Mouse (Mus musculus): Measurements from ENCODE around the gene Teddm1a.
A peak's percentile ranks its signal among the peaks of the same experiment; 100 is the strongest.
"Not testable (repeated sequence)": the region's sequence is repeated elsewhere in the genome, so short reads cannot be mapped to it uniquely, and the experiment has no call there.

Teddm1a gene

DNA sequence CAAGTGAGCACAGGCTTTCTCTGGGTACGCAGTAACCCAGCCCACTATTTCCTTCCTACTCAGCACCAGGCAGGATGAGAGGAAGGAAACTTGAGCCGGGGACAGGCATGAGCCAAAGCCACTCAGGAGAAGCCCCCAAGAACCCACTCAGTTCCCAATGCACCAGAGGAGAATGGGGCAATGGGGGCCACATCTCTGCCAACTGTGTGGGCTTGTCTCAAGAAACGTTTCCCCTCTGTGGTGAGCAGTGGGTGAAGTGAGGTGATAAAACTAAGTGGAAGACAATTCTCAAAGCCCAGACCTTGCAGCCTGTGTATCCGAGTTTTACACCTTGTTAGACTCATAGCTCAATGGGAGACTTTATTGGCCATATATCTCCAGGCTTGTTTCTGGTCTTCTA lies at the start of gene Teddm1a:
Gene Teddm1a, plus strand, starts transcription at position 301 of the 400 bp plus-strand sequence.
- no peak for DNase-seq

DNA sequence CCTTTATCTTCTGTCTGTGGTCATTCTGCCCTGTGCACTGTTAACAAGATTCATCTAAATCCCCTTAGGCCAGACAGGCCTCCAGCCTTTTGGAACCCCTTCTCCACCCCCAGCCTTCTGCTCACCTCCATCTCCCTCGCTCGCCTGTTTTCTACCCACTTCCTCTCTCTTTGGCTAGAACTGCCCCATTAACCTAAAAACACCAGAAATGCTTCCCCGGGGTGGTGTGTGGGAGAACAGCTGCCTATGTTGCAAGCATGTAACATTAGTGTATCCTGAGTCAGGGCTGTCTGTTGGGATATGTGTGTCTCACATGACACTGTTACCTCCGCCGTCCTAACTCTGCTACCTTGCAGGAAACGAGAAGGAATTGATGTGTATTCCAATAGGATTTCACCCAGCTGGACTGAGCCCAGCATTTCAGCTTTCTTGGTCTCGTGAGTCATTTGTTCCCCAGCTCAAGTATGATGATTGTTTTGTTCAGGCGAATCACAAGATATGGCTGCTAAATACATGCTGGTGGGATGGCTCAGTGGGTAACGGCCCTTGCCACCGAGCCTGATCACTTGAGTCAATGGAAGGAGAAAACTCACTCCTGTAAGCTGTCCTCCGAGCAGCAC lies 49.3 kb upstream of the Teddm1a start:
- DNase-seq = no peak

DNA sequence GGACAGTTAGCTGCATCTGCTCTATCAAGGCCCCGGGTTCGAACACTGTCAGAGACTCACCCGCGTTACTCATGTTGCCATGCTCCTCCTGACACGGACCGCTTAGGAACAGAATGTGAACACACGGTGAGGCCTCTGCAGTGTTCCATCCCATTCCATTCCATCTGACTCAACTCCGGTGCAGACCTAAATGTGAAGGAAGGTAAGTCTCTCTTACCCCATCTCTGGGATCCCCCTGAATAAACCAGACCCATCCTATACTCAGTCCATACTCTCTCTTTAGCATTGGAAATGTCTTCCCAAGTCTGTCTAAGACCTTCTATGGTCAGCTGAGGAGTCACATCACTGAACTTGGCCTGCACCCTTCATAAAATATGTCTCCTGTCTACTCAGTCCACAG lies 47.5 kb upstream of the Teddm1a start, which contains the start of gene Rgsl1:
Gene Rgsl1, minus strand, starts transcription at position 101 of the 400 bp plus-strand sequence.
- DNase-seq = no peak

DNA sequence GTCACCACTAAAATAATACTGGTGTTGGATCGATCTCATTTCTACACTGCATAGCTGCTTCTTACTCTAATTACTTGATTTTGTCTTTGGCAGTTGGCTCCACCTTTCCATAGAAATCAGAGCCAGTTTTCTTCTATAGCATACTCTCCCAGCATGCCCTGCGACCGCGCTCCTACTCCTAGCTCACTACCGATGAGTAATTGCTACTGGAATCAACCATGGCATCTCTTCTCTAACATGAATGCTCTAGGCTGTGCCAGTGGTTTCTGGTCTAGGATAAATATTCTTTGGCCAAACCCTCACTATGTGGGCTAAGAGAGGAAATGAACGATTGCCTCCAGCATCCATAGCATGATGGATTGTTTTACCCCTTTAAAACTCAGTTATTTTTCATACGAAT lies 45.1 kb upstream of the Teddm1a start:
- DNase-seq = no peak

DNA sequence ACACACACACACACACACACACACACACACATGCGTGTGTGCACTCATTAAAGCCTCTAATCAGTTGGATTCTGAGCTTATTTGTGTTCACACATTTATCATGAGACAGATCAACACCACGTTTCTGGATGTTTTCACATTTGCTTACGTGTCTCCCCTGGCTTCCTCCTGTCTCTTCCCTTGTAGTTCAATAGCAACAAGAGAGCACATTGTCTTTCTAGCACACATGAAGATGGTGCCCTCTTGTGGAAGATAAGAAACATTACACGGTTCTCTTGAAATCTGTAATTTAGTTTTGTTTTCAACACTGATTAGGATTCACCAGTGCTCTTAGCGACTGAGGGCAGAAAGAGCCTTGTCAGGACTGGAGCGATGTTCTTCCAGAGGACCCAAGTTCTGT lies 44.7 kb upstream of the Teddm1a start:
- no peak for DNase-seq

DNA sequence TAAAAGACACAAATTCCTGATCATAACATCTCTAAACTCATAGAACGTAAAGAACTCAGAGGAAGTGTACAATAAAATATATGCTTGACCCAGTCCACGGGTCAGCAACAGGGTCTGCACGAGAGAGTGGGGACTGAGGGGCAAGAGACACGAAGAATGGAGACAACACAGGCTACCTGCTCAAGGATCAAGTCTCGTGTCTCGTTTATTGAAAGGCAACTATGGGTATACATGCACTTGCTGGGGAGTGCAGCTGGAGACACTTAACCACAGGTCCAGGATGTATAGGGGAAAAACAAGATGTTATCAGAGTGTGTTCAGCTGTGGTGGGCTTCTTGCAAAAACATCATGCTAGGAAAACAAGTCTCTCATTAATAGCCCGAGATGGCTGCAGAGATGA lies 38.8 kb upstream of the Teddm1a start:
- not testable (repeated sequence) for DNase-seq

DNA sequence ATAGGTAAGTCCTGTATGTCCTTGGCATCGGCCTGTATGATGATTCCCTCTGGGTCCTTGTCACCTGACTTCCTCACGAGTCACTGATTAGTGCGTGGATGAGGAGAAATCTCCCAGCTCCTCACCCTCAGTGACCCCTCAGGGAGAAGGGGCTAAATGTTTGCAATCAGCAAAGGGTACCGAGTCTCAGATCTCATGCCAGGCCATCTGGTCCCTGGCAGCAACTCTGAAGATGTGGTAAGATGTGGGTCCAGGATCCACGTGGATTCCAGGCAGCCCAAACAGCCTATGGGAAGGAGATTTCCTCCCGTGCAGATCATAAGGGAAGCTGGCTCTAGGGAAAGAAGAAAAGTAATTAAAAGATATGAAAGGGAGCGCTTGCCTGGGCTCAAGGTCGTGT lies 35.6 kb upstream of the Teddm1a start:
- no peak for DNase-seq

DNA sequence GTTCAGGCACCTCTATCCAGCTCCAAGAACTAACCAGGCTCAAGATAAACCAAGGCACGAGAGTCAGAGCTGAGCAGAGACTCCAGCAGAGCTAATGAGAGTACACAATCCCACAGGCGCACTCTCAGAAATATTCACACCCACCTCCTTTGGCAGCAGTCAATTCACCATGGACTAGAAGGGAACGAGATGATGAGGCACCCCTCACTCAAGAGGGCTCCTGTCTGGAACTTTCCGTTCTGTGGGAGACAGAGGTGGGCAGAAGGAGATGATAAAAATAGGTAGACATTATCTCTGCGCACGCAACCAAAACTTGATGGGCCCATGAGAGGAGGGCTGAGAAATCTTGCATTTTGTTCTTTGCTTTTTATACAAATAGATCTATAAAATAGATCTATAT lies 17.5 kb upstream of the Teddm1a start, which contains the start of gene Teddm1b:
Gene Teddm1b, plus strand, starts transcription at position 301 of the 400 bp plus-strand sequence.
- no peak for DNase-seq

DNA sequence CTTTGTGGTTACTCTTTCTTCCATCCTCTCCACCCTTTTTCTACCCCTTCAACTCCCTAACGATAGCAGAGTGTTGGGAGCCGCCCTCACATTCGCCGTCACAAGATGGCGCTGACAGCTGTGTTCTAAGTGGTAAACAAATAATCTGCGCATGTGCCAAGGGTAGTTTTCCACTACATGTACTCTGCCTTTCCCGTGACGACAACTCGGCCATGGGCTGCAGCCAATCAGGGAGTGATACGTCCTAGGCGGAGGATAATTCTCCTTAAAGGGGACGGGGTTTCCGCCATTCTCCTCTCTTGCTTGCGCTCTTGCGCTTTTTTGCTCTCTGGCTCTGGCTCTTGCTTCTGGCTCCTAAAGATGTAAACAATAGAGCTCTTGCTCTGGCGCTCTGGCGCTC lies 11.2 kb upstream of the Teddm1a start:
- DNase-seq = not testable (repeated sequence)

DNA sequence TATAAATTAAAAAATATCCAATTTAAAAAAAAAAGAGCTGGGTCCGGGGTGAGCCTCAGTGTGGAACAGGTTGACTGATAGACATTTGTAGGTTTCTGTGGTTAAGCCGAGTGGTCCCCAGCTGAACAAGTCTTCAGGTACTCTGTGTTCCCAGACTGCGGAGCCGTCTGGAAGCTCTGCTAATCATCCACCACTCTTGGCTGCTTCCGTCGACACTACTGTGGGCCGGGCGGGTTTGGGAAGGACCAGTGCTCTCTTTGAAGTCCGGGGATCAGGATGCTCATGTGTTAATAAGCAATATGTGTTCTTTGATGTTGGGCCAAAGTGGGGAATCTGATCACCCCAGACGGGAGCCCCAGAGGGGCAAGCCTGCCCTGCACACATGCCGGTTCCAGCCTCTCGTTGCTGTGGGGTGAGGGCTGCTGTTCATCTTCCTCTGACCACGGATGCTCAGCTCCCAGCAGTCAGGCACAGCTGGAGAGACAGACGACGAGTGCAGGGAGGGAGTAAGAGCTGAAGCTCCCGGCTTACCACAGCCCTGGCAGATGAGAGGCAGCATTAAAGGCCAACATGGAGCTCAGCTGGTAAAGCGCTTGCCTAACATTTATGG lies 5.4 kb upstream of the Teddm1a start:
- DNase-seq = no peak

DNA sequence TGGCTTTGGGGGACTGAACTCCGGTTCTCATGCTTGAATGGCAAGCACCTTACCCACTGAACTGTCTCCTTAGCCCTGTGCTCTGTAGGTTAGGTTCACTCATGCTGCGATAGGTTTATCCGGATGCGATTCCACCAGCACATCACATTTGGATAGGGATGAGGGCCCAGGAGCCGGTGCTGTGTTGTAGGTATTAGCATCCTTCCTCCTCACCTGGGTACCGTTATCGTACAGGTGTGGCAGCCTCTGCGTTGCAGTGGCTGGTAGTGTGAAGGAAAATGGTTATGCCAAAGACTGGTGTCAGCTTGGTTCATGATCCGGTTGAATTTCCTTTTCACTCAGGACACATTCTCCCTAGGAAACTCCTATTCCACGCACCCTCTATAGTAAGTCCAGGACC lies 1.4 kb upstream of the Teddm1a start:
- DNase-seq = no peak

DNA sequence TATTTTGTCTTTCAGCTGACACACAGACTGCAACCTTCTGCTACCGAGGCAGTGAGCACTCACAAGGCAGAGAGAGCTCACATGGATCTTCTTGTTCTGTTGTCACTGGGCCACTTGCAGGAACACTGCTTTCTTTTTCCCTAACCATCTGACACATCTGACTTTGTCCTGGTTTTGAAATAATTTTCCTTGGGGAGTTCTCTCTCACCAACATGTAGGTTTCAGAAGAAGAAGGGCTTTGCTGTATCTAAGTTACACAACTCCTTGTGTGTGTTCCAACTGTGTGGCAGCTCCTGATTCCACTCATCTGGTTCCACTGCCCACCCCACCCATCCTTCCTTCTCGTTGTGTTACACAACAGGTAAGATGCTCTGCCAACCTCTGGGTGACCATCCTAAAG lies 2.2 kb downstream of the Teddm1a start:
- DNase-seq = no peak

DNA sequence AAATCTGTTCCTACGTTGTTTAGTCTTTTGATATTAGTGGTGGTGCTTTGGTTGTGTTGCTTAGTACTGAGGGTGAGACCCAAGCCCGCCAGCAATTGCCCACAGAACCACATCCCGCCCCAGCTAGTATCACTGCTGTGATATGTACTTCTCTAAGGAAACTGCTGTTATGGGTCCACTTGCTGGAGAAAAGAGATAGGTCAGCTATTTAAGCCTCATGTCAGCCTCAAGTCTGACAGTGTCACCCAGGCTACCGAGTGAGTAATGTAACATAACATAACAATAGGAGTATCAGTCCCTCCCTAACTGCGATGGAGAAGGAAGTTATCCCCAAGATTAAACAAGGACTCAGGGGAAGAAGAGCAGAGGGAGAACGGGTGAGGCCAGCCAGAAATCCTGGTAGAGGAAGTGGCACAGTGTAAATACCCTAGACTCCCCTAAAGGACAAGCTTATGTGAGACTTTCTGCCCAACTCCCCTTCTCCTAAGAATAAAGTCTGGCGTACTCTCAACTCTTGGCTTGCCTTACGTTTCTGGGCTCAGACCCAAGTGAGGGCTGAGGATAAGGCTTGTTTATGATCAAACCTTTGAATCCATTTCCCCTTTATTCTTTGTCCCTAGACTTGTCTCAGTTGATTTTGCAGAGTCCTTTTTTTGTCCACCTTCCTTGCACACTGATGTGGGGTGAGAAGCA lies 2.8 kb downstream of the Teddm1a start:
- DNase-seq = no peak

DNA sequence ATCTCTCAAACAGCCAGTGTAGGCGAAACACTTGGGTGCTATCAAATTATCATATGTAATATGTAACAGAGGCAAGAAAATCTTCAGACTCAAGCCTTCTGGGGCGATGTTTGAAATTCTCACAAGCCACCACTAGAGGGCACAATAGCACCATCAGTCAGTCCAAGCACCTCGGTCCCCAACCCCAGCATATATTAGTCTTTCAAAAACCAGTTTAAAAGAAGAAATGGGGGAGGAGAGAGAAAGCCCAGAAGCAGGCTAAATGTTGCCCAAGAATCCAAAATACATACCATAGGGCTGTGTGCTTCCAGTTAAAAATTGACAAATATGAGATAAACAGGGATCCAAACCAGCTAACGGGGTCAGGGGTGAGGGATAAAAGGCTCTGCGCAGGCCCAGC lies 3.4 kb downstream of the Teddm1a start:
- DNase-seq = peak; percentile 56 to 77

DNA sequence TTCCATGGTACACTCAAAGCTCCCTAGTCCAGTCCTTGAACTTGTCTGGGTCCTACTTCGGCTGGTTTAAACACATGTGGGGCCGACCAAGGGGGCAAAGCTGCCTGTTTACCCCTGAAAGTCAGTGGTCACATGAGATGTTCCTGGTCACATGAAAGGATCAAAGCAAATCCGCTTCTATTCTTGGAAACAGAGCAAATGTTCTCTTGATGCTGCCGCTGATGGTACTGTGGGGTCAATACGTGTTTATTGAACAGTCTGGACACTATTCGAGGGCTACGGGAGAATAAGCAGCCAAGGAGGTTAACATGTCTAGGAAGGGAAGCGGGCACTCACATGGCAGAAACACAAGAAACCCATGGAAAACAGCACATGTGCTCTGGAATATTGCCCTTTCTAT lies 5.7 kb downstream of the Teddm1a start:
- DNase-seq = no peak

DNA sequence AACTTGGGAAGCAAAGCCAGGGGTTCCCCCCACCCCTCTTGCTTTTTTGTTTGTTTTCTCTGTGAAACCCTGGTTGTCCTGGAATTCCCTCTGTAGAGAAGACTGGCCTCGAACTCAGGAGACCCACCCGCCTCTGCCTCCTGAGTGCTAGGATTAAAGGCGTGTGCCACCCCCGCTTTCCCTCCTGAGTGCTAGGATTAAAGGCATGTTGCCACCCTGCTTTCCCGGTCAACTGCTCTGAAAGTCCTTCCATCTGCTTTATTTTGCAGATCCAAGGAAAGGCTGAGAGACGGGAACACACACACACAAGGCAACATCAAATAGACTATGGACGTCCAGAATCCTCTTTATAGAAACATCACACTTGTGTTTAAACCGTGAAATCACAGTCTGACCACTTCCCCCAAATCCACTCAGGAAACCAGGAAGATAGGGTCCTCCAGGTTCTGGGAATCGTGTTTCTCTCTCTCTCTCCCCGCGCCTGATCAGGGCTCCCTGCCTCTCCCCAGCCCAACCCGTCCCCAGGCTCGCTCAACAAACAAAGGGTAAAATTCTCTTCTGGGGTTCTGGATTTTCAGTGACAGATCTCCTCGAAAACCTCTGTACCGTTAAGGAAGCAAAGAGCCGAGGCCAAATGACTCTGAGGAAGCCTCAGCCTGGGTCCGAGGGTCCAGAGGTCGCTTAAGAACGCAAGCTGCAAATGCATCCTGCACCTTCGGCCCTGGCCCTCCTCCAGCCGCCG lies 7.6 kb downstream of the Teddm1a start:
- no peak for DNase-seq

DNA sequence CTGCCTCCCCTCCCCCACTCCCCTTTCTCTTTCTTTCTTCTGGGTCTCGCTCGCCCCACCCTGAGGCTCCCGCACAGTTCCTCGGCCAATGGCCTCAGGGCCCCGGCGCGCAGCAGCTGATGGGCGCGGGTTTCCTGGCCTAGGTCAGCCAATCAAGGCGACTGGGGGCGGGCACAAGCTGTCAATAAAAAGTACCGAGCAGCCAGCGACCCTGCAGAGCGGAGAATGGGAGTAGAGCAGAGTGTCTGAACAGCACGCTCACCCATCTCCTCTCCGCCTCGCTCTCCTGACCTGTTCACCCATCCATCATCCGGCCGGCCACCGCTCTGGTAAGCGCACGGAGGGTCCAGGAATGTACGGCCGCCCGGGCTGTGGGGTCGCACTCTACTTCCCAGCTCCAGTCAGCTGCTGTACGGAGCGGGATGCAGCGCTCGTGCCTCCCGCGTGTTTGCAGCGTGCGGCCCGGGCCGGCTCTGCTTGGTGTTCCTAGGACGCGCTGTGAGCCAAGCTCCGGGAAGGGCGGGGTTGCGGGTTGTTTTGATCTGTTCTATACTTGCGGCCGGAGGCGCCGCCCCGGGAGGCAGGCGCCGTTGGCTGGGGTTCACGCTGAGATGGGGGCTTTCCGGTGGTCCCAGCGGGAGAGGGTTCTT lies 8.3 kb downstream of the Teddm1a start, which contains the start of the genes Glul and Teddm2:
Gene Glul, plus strand, starts transcription at position 214 of the 650 bp plus-strand sequence.
Gene Teddm2, minus strand, starts transcription at position 498 of the 650 bp plus-strand sequence.
- peak; percentile 98 for DNase-seq

DNA sequence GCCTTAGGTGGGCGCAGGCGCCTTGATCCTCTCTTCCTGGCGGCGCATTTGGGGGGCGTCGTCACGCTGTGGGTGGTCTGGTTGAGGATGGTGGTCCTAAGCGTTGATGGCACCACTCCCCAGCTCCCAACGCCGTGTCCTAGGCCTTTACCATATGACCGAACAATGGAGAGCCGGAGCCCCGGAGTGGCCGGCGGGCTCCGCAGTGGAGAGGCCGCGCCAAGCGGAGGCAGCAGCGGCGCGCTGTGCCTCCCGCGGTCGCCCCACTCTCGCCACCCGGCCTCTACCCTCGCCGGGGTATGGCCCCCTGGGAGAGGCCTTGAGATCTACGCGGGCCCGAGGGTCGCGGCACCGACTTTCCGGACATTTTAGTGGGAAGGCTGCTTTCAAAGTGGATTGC lies 8.8 kb downstream of the Teddm1a start:
- no peak for DNase-seq

DNA sequence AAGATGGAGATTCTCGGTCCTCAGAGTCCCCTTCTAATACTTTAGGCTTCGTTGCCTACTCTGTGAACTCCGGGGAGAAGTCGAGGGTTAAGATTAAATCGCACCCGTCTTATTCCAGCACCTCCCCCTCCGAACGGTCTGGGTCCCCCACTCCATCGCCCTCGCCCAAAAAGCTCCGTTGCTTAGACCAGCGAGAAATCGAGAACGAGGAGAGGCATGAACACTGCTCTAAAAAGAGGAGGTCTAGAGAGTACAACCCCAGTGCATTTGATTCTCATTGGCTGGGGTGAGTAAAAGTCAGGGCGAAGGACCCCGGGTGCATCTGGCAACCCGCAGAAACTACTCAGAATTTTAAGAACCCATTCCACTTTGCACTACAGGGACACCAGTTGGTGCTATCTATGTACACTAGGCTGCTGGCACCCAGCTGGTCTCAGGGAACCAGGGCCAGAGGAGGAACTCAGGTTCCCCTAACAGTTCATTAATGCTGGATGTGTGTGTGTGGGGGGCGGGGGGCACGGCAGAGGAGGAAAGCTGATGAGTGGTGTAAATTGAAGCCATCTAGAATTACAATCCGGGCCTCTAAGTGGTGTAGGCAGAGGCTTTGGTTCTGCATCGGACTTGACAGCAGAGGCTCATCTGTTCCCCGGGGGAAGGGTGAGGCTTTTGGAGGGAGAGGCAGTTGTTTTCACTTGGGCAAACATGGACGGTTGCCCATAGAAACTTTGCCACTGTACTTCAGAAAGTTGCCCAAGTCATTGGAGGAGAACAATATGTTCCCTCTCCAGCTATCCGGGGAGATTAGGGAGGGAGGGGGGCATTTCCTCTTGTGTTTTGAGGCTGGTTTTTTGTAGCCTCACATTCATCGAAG lies 9.6 kb downstream of the Teddm1a start:
- peak in 1 of 2 experiments; percentile 62 for DNase-seq

DNA sequence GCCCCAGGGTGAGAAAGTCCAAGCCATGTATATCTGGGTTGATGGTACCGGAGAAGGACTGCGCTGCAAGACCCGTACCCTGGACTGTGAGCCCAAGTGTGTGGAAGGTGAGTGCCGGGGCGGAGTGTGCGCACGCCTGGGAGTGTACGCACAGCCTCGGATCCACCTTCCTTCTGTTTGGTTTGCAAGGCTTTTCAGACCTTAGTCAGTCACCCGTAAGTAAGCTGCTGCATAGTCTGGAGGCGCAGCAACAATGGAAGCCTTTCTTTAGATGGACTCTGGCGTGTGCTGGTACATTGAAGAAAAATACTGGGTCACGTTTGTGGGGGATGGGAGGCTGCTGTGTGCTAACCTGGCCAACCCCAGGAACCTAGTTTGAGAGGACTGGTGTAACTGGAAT lies 11.5 kb downstream of the Teddm1a start:
- no peak for DNase-seq

DNA sequence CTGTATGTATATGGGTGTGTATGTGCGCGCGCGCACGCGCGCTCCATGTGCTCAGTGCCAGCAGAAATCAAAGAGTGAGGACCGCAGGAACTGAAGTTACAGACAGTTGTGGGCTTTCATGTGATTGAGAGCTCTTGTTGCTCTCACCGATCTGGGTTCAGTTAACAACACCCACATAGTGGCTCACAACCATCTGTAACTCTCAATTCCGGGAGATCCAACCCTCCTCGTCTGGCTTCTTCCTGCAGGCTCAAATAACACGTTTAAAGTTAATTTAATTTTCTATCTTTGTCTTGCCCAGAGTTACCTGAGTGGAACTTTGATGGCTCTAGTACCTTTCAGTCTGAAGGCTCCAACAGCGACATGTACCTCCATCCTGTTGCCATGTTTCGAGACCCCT lies 12.7 kb downstream of the Teddm1a start:
- no peak for DNase-seq

DNA sequence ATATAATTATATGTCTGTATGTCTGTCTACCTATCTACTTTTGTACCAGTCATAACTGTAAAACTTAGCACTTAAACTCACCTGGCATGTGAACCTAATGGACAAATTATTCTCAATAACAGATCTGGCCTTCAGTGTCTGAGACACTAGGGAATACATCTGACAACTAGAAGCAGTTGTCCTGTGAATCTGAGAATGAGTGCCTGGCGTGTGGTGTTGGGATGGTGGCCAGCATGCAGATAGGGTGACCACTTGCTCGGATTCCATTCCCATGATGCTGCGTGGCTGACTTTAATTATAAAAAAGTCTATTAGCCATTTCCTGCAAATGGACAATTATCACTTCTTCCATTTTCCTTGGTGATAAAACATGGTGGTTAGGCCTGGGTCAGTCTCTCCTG lies 14.3 kb downstream of the Teddm1a start:
- DNase-seq = no peak
